Mouse (Mus musculus) thymus, adult 2 months (tissue): Measurements from ENCODE around the gene Spdye4c.

ENCODE experiments used
- CTCF ChIP-seq: fragments of 200-500 bp; IDR thresholded peaks from 2 replicates; pipeline ENCODE4 v1.5.1; 2012; ENCODE audit warnings: mild to moderate bottlenecking, control low read depth, low read length, moderate library complexity, borderline replicate concordance; ENCODE audit not compliant: control insufficient read depth, poor library complexity, insufficient read depth; ENCODE audit errors: extremely low read depth
- POLR2A ChIP-seq: fragments of 200-500 bp; IDR thresholded peaks from 2 replicates; pipeline ENCODE4 v1.6.1; 2012; ENCODE audit warnings: mild to moderate bottlenecking, low read length, control low read depth, moderate library complexity; ENCODE audit not compliant: control insufficient read depth, poor library complexity, insufficient read depth; ENCODE audit errors: extremely low read depth

GRCm38 (mm10) chr2:128565904-128566303 lies 25.1 kb upstream of the Spdye4c start:
- no peak for TF ChIP-seq CTCF
- no peak for TF ChIP-seq POLR2A
